In the genomic region with DNA sequence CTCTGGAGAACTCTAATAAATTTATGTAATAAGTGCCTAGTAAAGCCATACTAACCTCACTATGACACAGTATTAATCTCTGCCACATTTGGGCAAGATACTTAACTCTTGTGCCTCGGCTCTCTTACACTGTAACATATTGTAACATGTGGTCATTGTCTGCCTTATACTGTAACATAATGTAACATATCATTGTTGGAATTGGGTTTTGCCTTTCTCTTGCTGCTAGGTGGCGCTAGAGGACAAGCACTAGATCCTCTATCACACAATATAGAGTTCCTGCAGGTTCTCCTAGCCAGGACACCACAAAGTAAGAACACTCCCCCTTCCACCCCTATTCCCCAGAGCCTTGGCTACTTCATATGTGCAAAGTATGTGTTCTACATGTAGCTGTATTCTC, we compare ENCODE assay signal across 9 mouse cellular contexts. TPM values are rescaled to one million over a fixed set of nuclear protein-coding genes. Genes with fewer than 3 reads are reported as not detected.
DNase-seq lines count a peak whose midpoint lies in the region; ATAC-seq and TF ChIP-seq lines count a peak whose summit lies in the region.
"Had no signal": no experiment of that assay in that cellular context is flagged by ENCODE, and none has a peak within 500 bp of the region (broad histone marks: within the 10 kb centered on the region; RNA-seq: fewer than 3 reads in every experiment).

No protein-coding gene starts in this region.

- no peaks in the 10 kb centered on the region for H3K36me3 ChIP-seq in limb, embryonic 14.5 days (ENCODE audit: control insufficient read depth, insufficient read depth, low read length)
- no peaks in the 10 kb centered on the region for H3K36me3 ChIP-seq in limb, embryonic 10.5 days

- H3K27ac ChIP-seq in limb, embryonic 14.5 days (replicated peaks; ENCODE audit: low read depth, low read length): no peak overlapping the region
- no peak overlapping the region for H3K27ac ChIP-seq in limb, embryonic 10.5 days
- H3K27ac ChIP-seq in bone marrow, adult 2 months (ENCODE audit: control insufficient read depth, insufficient read depth, low read depth, low read length, poor library complexity): no peak overlapping the region
- H3K27ac ChIP-seq: macrophage had no signal

- DNase-seq in adrenal gland, postnatal 14 days: peak; percentile 42
- DNase-seq in adrenal gland, adult 2 months: no peak
- DNase-seq in limb, embryonic 14.5 days (ENCODE audit: low spot score): peak; percentile 55
- no peak for DNase-seq in limb, embryonic 10.5 days (ENCODE audit: low spot score)
- peak; percentile 55 for DNase-seq in kidney, postnatal 10 days
- peak; percentile 68 for DNase-seq in retina, postnatal 1 day
- no peak for DNase-seq in Muller cell, postnatal 12 days (ENCODE audit: inconsistent ontology term)

- TF ChIP-seq CTCF in bone marrow, adult 2 months (IDR thresholded peaks at IDR 0.05; ENCODE audit: control insufficient read depth, insufficient read depth, low read length): peak; percentile 34; the same call in 1 of the 2 replicates

- no peak overlapping the region for H3K4me3 ChIP-seq in limb, embryonic 14.5 days (replicated peaks; ENCODE audit: low read length)
- no peak overlapping the region for H3K4me3 ChIP-seq in limb, embryonic 10.5 days
- no peak overlapping the region for H3K4me3 ChIP-seq in bone marrow, adult 2 months (replicated peaks; ENCODE audit: control insufficient read depth, low read depth, low read length)

- no peak for ATAC-seq in limb, embryonic 14.5 days (ENCODE audit: low FRiP score, low read depth)

- H3K4me2 ChIP-seq in limb, embryonic 14.5 days (replicated peaks; ENCODE audit: low read depth, low read length, severe bottlenecking): no peak overlapping the region

- no peaks in the 10 kb centered on the region for H3K9me3 ChIP-seq in limb, embryonic 14.5 days (ENCODE audit: control insufficient read depth, low read length)
- no peaks in the 10 kb centered on the region for H3K9me3 ChIP-seq in limb, embryonic 10.5 days (replicated peaks)

- no peak for TF ChIP-seq POLR2A in limb, embryonic 14.5 days (IDR thresholded peaks at IDR 0.05; ENCODE audit: borderline replicate concordance, extremely low read depth, insufficient read depth, insufficient read length)
- TF ChIP-seq POLR2A in bone marrow, adult 2 months (IDR thresholded peaks at IDR 0.05; ENCODE audit: borderline replicate concordance, control insufficient read depth, low read depth, low read length): no peak

- WGBS in limb, embryonic 14.5 days: 37% methylated on average over 2 of the region's 2 CpGs
- WGBS in limb, embryonic 10.5 days: 39% methylated on average over 2 of the region's 2 CpGs
- WGBS in bone marrow, adult 2 months: 32% methylated on average over 2 of the region's 2 CpGs

- no peaks in the 10 kb centered on the region for H3K27me3 ChIP-seq in limb, embryonic 14.5 days (ENCODE audit: control insufficient read depth, insufficient read depth, low read length)
- 0 out of 2 replicates have a peak, but pooled peaks cover 4% of the 10 kb centered on the region for H3K27me3 ChIP-seq in limb, embryonic 10.5 days (ENCODE audit: low read depth, poor library complexity, severe bottlenecking)

- no peak overlapping the region for H3K9ac ChIP-seq in limb, embryonic 14.5 days (ENCODE audit: low read depth, low read length, severe bottlenecking)

- H3K4me1 ChIP-seq in limb, embryonic 14.5 days (ENCODE audit: control insufficient read depth, insufficient read depth, low read length): no peaks in the 10 kb centered on the region
- no peaks in the 10 kb centered on the region for H3K4me1 ChIP-seq in limb, embryonic 10.5 days
- no peaks in the 10 kb centered on the region for H3K4me1 ChIP-seq in bone marrow, adult 2 months (ENCODE audit: control insufficient read depth, insufficient read depth, low read length)

RNA-seq across cellular contexts. Expression of a gene that starts 36.2 kb away (rescaled TPM):
- 11.0 and 12.2 TPM in 2 replicates for total RNA-seq in adrenal gland, postnatal 14 days (2021)
- total RNA-seq in adrenal gland, adult 2 months (2021): 10 to 100 TPM in 1 of 2 experiments, 1 to 10 TPM in 1; 9.1 to 15.7 TPM
- 4.3 and 4.9 TPM in 2 replicates for polyA plus RNA-seq in adrenal gland, adult 2 months (2012; rRNA removed)
- 0.96 and 1.1 TPM in 2 replicates for polyA plus RNA-seq in limb, embryonic 14.5 days (2012; rRNA removed)
- 1.0 and 2.2 TPM in 2 replicates for polyA plus RNA-seq in limb, embryonic 14.5 days (2014; fragmentation: Nextera tagmentation; extraction: Ambion mirVana)
- polyA plus RNA-seq in limb, embryonic 10.5 days (2016; fragmentation: Nextera tagmentation; extraction: Ambion mirVana): 0.33 and 0.34 TPM in 2 replicates
- polyA plus RNA-seq in bone marrow, adult 2 months (2011; ENCODE audit: insufficient read depth, insufficient read length, low replicate concordance, missing spikeins): not detected in 2 replicates
- polyA plus RNA-seq: macrophage had no signal

Comparison
In these comparisons a context has a peak if more than half of its experiments do, and no peak if none do; other contexts are left out.
1. DNase-seq: peak in adrenal gland, postnatal 14 days (single experiment), limb, embryonic 14.5 days (single experiment), kidney, postnatal 10 days (single experiment) and retina, postnatal 1 day (single experiment); none in adrenal gland, adult 2 months (single experiment), limb, embryonic 10.5 days (single experiment) and Muller cell, postnatal 12 days (single experiment).